Mouse (Mus musculus): Measurements from ENCODE around the gene Birc7.

Gene Birc7

GRCm38 (mm10) chr2:180928723-180929122 is at the start of gene Birc7:
Gene Birc7 (plus strand): TSS chr2:180929023.
- DNase-seq (ENCODE audit: inconsistent ontology term), result no peak

- DNase-seq (ENCODE audit: inconsistent ontology term), result no peak
Measured at GRCm38 (mm10) chr2:180879365-180880067, 49.3 kb upstream of the Birc7 start.

GRCm38 (mm10) chr2:180881281-180881680 is 47.5 kb upstream of the Birc7 start:
- no peak for DNase-seq (ENCODE audit: inconsistent ontology term)

GRCm38 (mm10) chr2:180885270-180885669 is 43.6 kb upstream of the Birc7 start:
- no peak for DNase-seq (ENCODE audit: inconsistent ontology term)

GRCm38 (mm10) chr2:180889271-180889920 is 39.4 kb upstream of the Birc7 start:
- no peak for DNase-seq (ENCODE audit: inconsistent ontology term)

- DNase-seq (ENCODE audit: inconsistent ontology term), result no peak
Measured at GRCm38 (mm10) chr2:180889921-180890280, 38.9 kb upstream of the Birc7 start.

- DNase-seq (ENCODE audit: inconsistent ontology term), result no peak
Measured at GRCm38 (mm10) chr2:180890422-180891074, 38.3 kb upstream of the Birc7 start.

GRCm38 (mm10) chr2:180891075-180891834 is 37.6 kb upstream of the Birc7 start:
- DNase-seq (ENCODE audit: inconsistent ontology term), result no peak

GRCm38 (mm10) chr2:180891835-180892323 is 36.9 kb upstream of the Birc7 start:
- no peak for DNase-seq (ENCODE audit: inconsistent ontology term)

GRCm38 (mm10) chr2:180892841-180893521 is 35.8 kb upstream of the Birc7 start:
- peak; percentile 35 for DNase-seq (ENCODE audit: inconsistent ontology term)

- DNase-seq (ENCODE audit: inconsistent ontology term), result peak; percentile 24
Measured at GRCm38 (mm10) chr2:180893537-180894028, 35.2 kb upstream of the Birc7 start.

- DNase-seq (ENCODE audit: inconsistent ontology term), result peak; percentile 69
Measured at GRCm38 (mm10) chr2:180894029-180894623, 34.7 kb upstream of the Birc7 start.

GRCm38 (mm10) chr2:180894734-180895133 is 34.1 kb upstream of the Birc7 start:
- peak; percentile 71 for DNase-seq (ENCODE audit: inconsistent ontology term)

GRCm38 (mm10) chr2:180895321-180895720 is 33.5 kb upstream of the Birc7 start:
- DNase-seq (ENCODE audit: inconsistent ontology term), result no peak

GRCm38 (mm10) chr2:180895837-180896525 is 32.8 kb upstream of the Birc7 start:
- no peak for DNase-seq (ENCODE audit: inconsistent ontology term)

- no peak for DNase-seq (ENCODE audit: inconsistent ontology term)
Measured at GRCm38 (mm10) chr2:180896819-180897625, 31.8 kb upstream of the Birc7 start.

GRCm38 (mm10) chr2:180897857-180898256 is 31.0 kb upstream of the Birc7 start:
- no peak for DNase-seq (ENCODE audit: inconsistent ontology term)

GRCm38 (mm10) chr2:180902086-180902485 is 26.7 kb upstream of the Birc7 start:
- no peak for DNase-seq (ENCODE audit: inconsistent ontology term)

Measured in Muller cell, postnatal 12 days (primary cell).